Mouse (Mus musculus): Measurements from ENCODE around the gene Entpd4b. TPM values are rescaled to one million over a fixed set of nuclear protein-coding genes. Genes with fewer than 3 reads are reported as not detected.

The Entpd4b gene
- polyA plus RNA-seq (2017; shearing (Covaris generic)): 20.9 TPM

DNA sequence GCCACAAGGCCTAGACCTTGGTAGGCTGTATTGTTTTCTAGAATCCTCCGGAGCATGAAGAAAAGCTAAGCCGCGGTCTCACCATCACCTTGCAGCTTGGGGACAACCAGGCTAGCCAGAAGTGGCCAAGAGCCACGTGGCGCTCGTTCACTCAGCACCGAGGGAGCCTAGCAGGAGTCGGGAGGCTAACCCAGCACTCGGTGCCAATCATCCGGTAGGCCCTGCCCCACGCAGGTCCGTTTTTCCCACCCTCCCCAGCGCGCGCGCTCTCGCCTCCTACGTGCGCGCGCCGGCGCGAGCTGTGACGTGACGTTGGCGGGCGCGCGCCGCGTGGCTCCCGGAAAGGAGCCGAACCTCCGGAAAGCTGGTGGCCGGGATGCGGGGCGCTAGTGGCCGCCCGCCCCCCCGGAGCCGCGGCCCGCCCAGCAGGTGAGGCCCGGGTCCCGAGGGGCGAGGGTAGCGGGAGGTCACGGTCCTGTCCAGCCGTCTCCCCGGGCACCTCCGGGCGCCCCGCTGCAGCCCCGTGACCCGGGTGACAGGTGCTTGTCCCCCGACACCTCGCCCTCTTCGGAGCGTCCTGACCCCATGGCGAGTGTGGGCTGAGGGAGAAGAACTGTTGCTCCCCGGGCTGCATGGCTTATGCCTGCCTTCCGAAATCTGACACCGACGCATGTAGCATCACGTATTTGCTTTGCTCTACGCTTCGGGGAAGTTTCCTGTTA, at the start of gene Entpd4b:
Gene Entpd4b, plus strand, starts transcription at position 315 of the 722 bp plus-strand sequence.

DNA sequence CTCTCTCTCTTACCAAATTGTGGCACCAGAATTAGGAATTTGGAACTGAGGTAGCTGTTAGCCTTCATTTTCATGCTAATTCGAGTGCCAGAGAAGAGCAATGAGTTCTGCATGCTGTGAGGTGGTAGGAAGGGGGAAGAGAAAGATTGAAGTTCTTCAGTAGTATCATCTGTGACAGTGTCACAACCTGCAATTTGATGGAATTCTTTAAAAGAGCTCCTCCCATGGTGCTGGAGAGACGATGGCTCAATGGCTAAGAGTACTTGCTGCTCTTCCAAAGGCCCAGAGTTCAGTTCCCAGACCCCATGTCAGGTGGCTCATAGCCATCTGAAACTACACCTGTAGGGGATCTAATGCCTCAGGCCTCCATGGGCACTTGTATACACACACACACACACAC, 42.8 kb upstream of the Entpd4b start, which contains the start of gene Gm27179:
Gene Gm27179, minus strand, starts transcription at position 101 of the 400 bp plus-strand sequence.

Other genes starting within 250 kb of the Entpd4b start
- 2.9 TPM for gene Gm16867, start 52.1 kb upstream of the Entpd4b start, polyA plus RNA-seq (2017; shearing (Covaris generic))
- gene Gm27179, start 42.9 kb upstream of the Entpd4b start, polyA plus RNA-seq (2017; shearing (Covaris generic)): 0.14 TPM

All from CD4-positive, CD25-positive, alpha-beta regulatory T cell (primary cell).